Mouse (Mus musculus) CH12.LX (cell line): Measurements from ENCODE around the gene Prm3. TPM values are rescaled to one million over a fixed set of nuclear protein-coding genes. Genes with fewer than 3 reads are reported as not detected.

Source experiments
- DNase-seq: peaks from one replicate; pipeline ENCODE4 v3.0.0-alpha.2; 2013; ENCODE audit errors: extremely low read depth
- H3K27ac ChIP-seq: 2 replicates; pipeline ENCODE4 v1.5.1; 2012; ENCODE audit warnings: low read depth, mild to moderate bottlenecking, control low read depth, moderate library complexity; ENCODE audit not compliant: insufficient read depth
- H3K27me3 ChIP-seq: replicated peaks from 2 replicates; pipeline ENCODE3; 2012; ENCODE audit warnings: inconsistent platforms
- H3K36me3 ChIP-seq, 2 experiments: replicated peaks in 1 of 2; 2 replicates each; pipeline versions ENCODE3 to v1.6.1; 2012; ENCODE audit warnings: inconsistent platforms in 1 of 2, low read length in 1 of 2, mild to moderate bottlenecking in 1 of 2, mixed read lengths in 1 of 2, moderate library complexity in 1 of 2; ENCODE audit not compliant: control insufficient read depth in 1 of 2, insufficient read depth in 1 of 2
- H3K4me1 ChIP-seq, 2 experiments: 2 replicates each; pipeline ENCODE4 v1.6.1; 2012; ENCODE audit warnings: inconsistent platforms in 1 of 2, moderate library complexity in 1 of 2; ENCODE audit not compliant: insufficient read depth in 2 of 2, control insufficient read depth in 1 of 2
- H3K4me2 ChIP-seq: 2 replicates; pipeline ENCODE4 v1.6.1; 2012; ENCODE audit warnings: low read depth, mild to moderate bottlenecking, control low read depth; ENCODE audit not compliant: poor library complexity, insufficient read depth, severe bottlenecking
- H3K4me3 ChIP-seq, 3 experiments: fragments of 150-350 bp in 1 of 3; sonication (generic) in 1 of 3; replicated peaks in 1 of 3; 2 replicates each; pipeline versions ENCODE3 to v1.5.1; 2011 to 2012; ENCODE audit warnings: low read depth in 2 of 3, low read length in 2 of 3, mild to moderate bottlenecking in 2 of 3, moderate library complexity in 2 of 3, control low read depth in 1 of 3, improper control_type of control experiment in 1 of 3, inconsistent platforms in 1 of 3, mixed read lengths in 1 of 3; ENCODE audit not compliant: poor library complexity in 1 of 3
- H3K79me2 ChIP-seq: replicated peaks from 2 replicates; pipeline ENCODE4 v1.6.1; 2012; ENCODE audit warnings: mild to moderate bottlenecking, moderate library complexity; ENCODE audit not compliant: control insufficient read depth, poor library complexity, insufficient read depth, severe bottlenecking; ENCODE audit errors: extremely low read depth
- H3K9ac ChIP-seq: 2 replicates; pipeline ENCODE4 v1.6.1; 2012; ENCODE audit warnings: low read depth, mild to moderate bottlenecking, control low read depth, moderate library complexity; ENCODE audit not compliant: insufficient read depth
- H3K9me3 ChIP-seq: replicated peaks from 2 replicates; pipeline ENCODE3; 2012; ENCODE audit warnings: low read length, inconsistent platforms, mixed read lengths
- BHLHE40 ChIP-seq: IDR thresholded peaks from 2 replicates; pipeline ENCODE4 v1.6.1; 2011; ENCODE audit warnings: mild to moderate bottlenecking, low read depth, low read length, improper control_type of control experiment
- CHD1 ChIP-seq: IDR thresholded peaks from 2 replicates; pipeline ENCODE4 v1.6.1; 2012; ENCODE audit warnings: low read depth, low read length, improper control_type of control experiment, inconsistent platforms
- CHD2 ChIP-seq: IDR thresholded peaks from 2 replicates; pipeline ENCODE4 v1.6.1; 2011; ENCODE audit warnings: low read length, improper control_type of control experiment
- CTCF ChIP-seq, 2 experiments: IDR thresholded peaks in 1 of 2; conservative IDR thresholded peaks in 1 of 2; 2 replicates each; pipeline ENCODE4 v1.5.1; 2011 to 2012; ENCODE audit warnings: low read depth in 2 of 2, low read length in 2 of 2, improper control_type of control experiment in 1 of 2, inconsistent platforms in 1 of 2, mild to moderate bottlenecking in 1 of 2, moderate library complexity in 1 of 2
- MAX ChIP-seq: IDR thresholded peaks from 2 replicates; pipeline ENCODE4 v1.6.1; 2011; ENCODE audit warnings: low read length, improper control_type of control experiment
- MEF2A ChIP-seq: IDR thresholded peaks from 2 replicates; pipeline ENCODE4 v1.6.1; 2014; ENCODE audit warnings: low read depth, mild to moderate bottlenecking, inconsistent platforms, low read length, improper control_type of control experiment, borderline replicate concordance
- MXI1 ChIP-seq: IDR thresholded peaks from 2 replicates; pipeline ENCODE4 v1.6.1; 2011; ENCODE audit warnings: mild to moderate bottlenecking, low read depth, low read length, improper control_type of control experiment
- MYC ChIP-seq: IDR thresholded peaks from 2 replicates; pipeline ENCODE4 v1.6.1; 2011; ENCODE audit warnings: low read depth, mild to moderate bottlenecking, improper control_type of control experiment, low read length
- NELFE ChIP-seq: IDR thresholded peaks from 2 replicates; pipeline ENCODE4 v1.6.1; 2011; ENCODE audit warnings: low read depth, low read length, improper control_type of control experiment
- PAX5 ChIP-seq: IDR thresholded peaks from 2 replicates; pipeline ENCODE4 v1.6.1; 2012; ENCODE audit warnings: low read length, inconsistent platforms, mixed read lengths
- RAD21 ChIP-seq: IDR thresholded peaks from 2 replicates; pipeline ENCODE4 v1.6.1; 2011; ENCODE audit warnings: low read depth, mild to moderate bottlenecking, low read length, improper control_type of control experiment, moderate library complexity
- RCOR1 ChIP-seq: conservative IDR thresholded peaks from 2 replicates; pipeline ENCODE4 v1.6.1; 2012; ENCODE audit warnings: low read depth, mild to moderate bottlenecking, inconsistent platforms, low read length, improper control_type of control experiment
- SMC3 ChIP-seq: IDR thresholded peaks from 2 replicates; pipeline ENCODE4 v1.6.1; 2011; ENCODE audit warnings: low read depth, low read length, improper control_type of control experiment
- TBP ChIP-seq: conservative IDR thresholded peaks from 2 replicates; pipeline ENCODE4 v1.6.1; 2011; ENCODE audit warnings: low read depth, low read length, improper control_type of control experiment
- ZKSCAN1 ChIP-seq: IDR thresholded peaks from 2 replicates; pipeline ENCODE4 v1.6.1; 2012; ENCODE audit warnings: low read depth, inconsistent platforms, low read length, improper control_type of control experiment, borderline replicate concordance
- ZNF384 ChIP-seq: IDR thresholded peaks from 2 replicates; pipeline ENCODE4 v1.6.1; 2012; ENCODE audit warnings: low read depth, low read length, improper control_type of control experiment, inconsistent platforms
- dilution Hi-C: fragments of 300-500 bp; cut with MboI; formaldehyde crosslinking; loops from 2 replicates; pipeline ENCODE4 v1.14.3; 2020; ENCODE audit warnings: low sequenced_read_pairs; ENCODE audit not compliant: extremely low pct_unique_long_range_greater_than_20kb, extremely low pct_ligation_motif_present
- in situ Hi-C: fragments of 300-500 bp; cut with MboI; formaldehyde crosslinking; loops from 3 replicates; pipeline ENCODE4 v1.14.3; 2019; ENCODE audit warnings: low sequenced_read_pairs, low pct_ligation_motif_present, low pct_unique_long_range_greater_than_20kb, mixed read lengths
- polyA plus RNA-seq: library from polyadenylated mRNA; unstranded; fragments of >175 nt; gene quantifications from 2 replicates; pipeline ENCODE4 v1.2.1, GENCODE M21; 2012; ENCODE audit warnings: low read depth; ENCODE audit not compliant: insufficient read length
- total RNA-seq, 2 experiments: library from RNA; depleted of rRNA; stranded (reverse); fragments of 300-350 nt in 1 of 2; fragments of >200 nt in 1 of 2; gene quantifications; 2 replicates each; pipeline ENCODE4 v1.2.3; 2012 to 2014

Prm3 gene
- total and polyA plus RNA-seq, 3 experiments = not detected

DNA sequence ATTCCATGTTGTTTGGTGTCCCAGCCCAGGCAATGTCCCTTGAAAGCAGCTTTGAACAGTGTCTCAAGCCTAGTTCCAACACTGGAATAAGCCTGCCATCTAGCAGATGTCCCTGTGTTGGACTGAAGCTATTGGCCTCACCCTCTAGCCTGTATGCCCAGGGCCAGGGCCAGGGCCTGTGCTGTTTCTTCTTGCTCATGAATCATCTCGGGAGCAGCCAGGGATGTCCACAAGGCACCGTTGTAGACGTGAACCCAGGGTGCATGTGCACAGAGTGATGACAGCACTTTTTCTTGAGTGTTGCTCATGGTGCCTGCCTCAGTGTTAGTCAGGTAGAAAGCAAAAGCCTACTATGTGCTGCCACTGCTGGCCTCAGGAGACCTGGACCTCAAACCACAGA, 46.5 kb upstream of the Prm3 start:
- dilution Hi-C loops = no loop called here

GRCm38 (mm10) chr16:10836388-10836787, 45.7 kb upstream of the Prm3 start:
- peaks cover 21 to 44% of the 10 kb centered on the region in 2 experiments for H3K4me1 ChIP-seq
- TF ChIP-seq SMC3 = no peak
- no peak for TF ChIP-seq TBP
- TF ChIP-seq ZNF384 = no peak
- no peak for TF ChIP-seq CHD1
- TF ChIP-seq RCOR1 = no peak
- TF ChIP-seq MYC = no peak
- TF ChIP-seq ZKSCAN1 = no peak
- no peak for TF ChIP-seq CTCF (conservative IDR thresholded peaks at IDR 0.05 in 1 of 2, IDR thresholded peaks at IDR 0.05 in 1 of 2; ENCODE audit: low read depth in 2 of 2, low read length in 2 of 2)
- TF ChIP-seq NELFE = no peak
- TF ChIP-seq RAD21 = no peak
- TF ChIP-seq PAX5 = no peak
- TF ChIP-seq MAX = no peak
- TF ChIP-seq MXI1 = no peak
- no peak for TF ChIP-seq MEF2A
- no peak for TF ChIP-seq BHLHE40
- H3K9me3 ChIP-seq = no peaks in the 10 kb centered on the region
- peaks cover 7 to 42% of the 10 kb centered on the region in 2 experiments for H3K36me3 ChIP-seq
- in situ Hi-C loops (no loop called here), dilution Hi-C loops (no loop called here)
- H3K4me3 ChIP-seq = no peak overlapping the region
- no peak overlapping the region for H3K27ac ChIP-seq
- no peak overlapping the region for H3K4me2 ChIP-seq
- DNase-seq = no peak
- H3K27me3 ChIP-seq = no peaks in the 10 kb centered on the region
- peaks cover 9% of the 10 kb centered on the region; the same call in 1 of the 2 replicates for H3K79me2 ChIP-seq
- H3K9ac ChIP-seq = no peak overlapping the region

More for the DNA sequence above, 46.5 kb upstream of the Prm3 start:
- TF ChIP-seq ZKSCAN1 (peak; percentile 60; the same call in 1 of the 2 replicates), CHD2 (no peak)
- in situ Hi-C loops = no loop called here
- Histone ChIP-seq H3K4me1 (peaks cover 22 to 46% of the 10 kb centered on the region in 2 experiments), H3K27ac (no peak overlapping the region), H3K4me3 (no peak overlapping the region), H3K9ac (no peak overlapping the region), H3K79me2 (peaks cover 9% of the 10 kb centered on the region; the same call in 1 of the 2 replicates), H3K27me3 (no peaks in the 10 kb centered on the region), H3K36me3 (peaks cover 8 to 46% of the 10 kb centered on the region in 2 experiments), H3K9me3 (no peaks in the 10 kb centered on the region), H3K4me2 (no peak overlapping the region)
- DNase-seq = no peak
